Mouse (Mus musculus): ENCODE results near the gene Itpk1.

DNA sequence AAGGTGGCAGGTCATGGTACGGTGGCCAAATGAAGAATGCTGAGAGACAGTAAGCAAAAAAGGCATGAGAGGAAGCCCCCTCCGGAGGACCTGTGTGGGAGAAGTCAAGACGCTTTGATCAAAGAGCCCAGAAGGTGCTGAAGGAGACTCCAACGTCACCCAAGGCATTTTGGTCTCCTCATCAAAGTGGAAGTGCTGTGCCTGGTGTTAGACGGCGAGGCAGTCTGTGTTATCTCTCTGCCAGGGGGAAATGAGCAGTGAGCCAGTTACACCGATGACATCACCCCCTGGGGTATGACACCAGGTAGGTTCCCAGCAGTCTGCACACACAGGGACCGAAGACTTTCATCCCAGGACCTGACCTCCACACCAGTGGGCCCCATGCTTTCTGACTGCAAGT lies 52.3 kb downstream of the Itpk1 start:
- TF ChIP-seq CTCF (IDR thresholded peaks at IDR 0.05) (no peak), EP300 (IDR thresholded peaks at IDR 0.05) (no peak)
